In the genomic region with DNA sequence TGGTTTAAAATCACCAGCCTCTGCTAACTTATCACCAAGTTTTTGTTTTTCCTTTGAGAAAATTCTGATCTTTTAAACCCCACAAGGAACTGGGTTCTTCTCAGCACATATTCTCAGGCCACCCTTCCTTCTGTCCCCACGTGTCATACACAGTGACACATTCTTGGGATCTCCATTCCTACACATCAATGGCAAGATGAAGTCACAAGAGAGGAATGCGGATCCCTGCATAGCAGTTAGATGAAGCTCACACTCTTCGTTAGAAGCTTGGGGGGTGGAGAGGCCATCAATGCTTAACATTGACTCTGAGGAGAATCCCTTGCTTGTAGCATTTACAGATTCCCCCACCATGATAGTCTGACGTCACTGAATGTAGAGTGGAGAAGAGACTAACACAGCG, we compare ENCODE assay signal across 21 mouse cellular contexts.
"Had no signal": no experiment of that assay in that cellular context is flagged by ENCODE, and none has a peak within 500 bp of the region (broad histone marks: within the 10 kb centered on the region; RNA-seq: fewer than 3 reads in every experiment).

No protein-coding gene starts in this region.

- H3K9me3 ChIP-seq: limb, embryonic 10.5 days; limb, embryonic 13.5 days; liver, embryonic 12.5 days; liver, embryonic 15.5 days; midbrain, embryonic 12.5 days; neural tube, embryonic 13.5 days; stomach, embryonic 15.5 days had no signal

- H3K4me3 ChIP-seq: layer of hippocampus, adult 2 months; limb, embryonic 10.5 days; limb, embryonic 13.5 days; liver, embryonic 12.5 days; liver, embryonic 15.5 days; midbrain, embryonic 12.5 days; myocyte; neural tube, embryonic 13.5 days; stomach, embryonic 15.5 days had no signal

- H3K36me3 ChIP-seq: limb, embryonic 10.5 days; limb, embryonic 13.5 days; liver, embryonic 12.5 days; liver, embryonic 15.5 days; midbrain, embryonic 12.5 days; neural tube, embryonic 13.5 days; stomach, embryonic 15.5 days had no signal

- H3K27me3 ChIP-seq: limb, embryonic 13.5 days; liver, embryonic 12.5 days; midbrain, embryonic 12.5 days; neural tube, embryonic 13.5 days; stomach, embryonic 15.5 days had no signal

- H3K9ac ChIP-seq: limb, embryonic 13.5 days; liver, embryonic 12.5 days; liver, embryonic 15.5 days; midbrain, embryonic 12.5 days; neural tube, embryonic 13.5 days; stomach, embryonic 15.5 days had no signal

- H3K4me2 ChIP-seq: limb, embryonic 13.5 days; liver, embryonic 12.5 days; liver, embryonic 15.5 days; midbrain, embryonic 12.5 days; neural tube, embryonic 13.5 days; stomach, embryonic 15.5 days had no signal

- H3K4me1 ChIP-seq: limb, embryonic 10.5 days; limb, embryonic 13.5 days; liver, embryonic 12.5 days; midbrain, embryonic 12.5 days; neural tube, embryonic 13.5 days; stomach, embryonic 15.5 days had no signal

- H3K27ac ChIP-seq: kidney, postnatal 0 days; layer of hippocampus, adult 2 months; limb, embryonic 10.5 days; limb, embryonic 13.5 days; liver, embryonic 12.5 days; liver, embryonic 15.5 days; midbrain, embryonic 12.5 days; neural tube, embryonic 13.5 days; stomach, embryonic 15.5 days had no signal

- ATAC-seq: liver, embryonic 12.5 days; midbrain, embryonic 16.5 days had no signal

- DNase-seq: kidney, postnatal 25 days; layer of hippocampus, adult 9-11 months; liver; lung, adult 2 months; lung, postnatal 14 days; lung, postnatal 4 days; retina, postnatal 1 day; right cerebral cortex, postnatal 25 days; spleen, adult 18-20 months; thymus, postnatal 25 days had no signal
